Mouse (Mus musculus): ENCODE measurements around the gene Efhc1.

The Efhc1 gene

GRCm38 (mm10) chr1:21008891-21009290, 57.5 kb downstream of the Efhc1 start:
- no peak for DNase-seq

DNA sequence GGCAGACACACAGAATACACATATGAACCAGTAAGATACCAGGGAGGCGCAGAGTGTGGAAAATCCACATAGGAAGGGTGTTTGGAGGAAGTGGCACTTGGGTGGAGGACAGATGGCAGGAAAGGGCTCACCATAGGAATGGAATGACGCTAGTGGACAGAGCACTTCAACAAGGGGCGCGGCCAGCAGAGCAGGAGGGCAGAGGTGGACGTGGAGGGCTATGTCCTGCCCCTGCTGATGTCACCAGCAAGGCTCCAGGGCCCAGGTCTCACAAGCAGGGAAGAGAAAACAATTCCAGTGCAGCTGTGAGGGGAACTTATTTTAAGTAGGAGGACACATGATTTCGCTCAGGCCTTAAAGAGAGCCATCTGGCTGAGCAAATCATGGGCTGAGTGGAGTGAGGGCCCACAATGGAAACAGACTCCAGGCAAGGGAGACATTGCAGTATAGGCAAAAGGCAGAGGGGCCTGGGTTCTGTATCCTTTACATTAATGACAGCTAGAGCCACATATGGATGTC, 58.9 kb downstream of the Efhc1 start:
- DNase-seq: no peak

- DNase-seq: no peak
These were observed 63.0 kb downstream of the Efhc1 start for GRCm38 (mm10) chr1:21014463-21014862.

- no peak for DNase-seq
These were observed 71.7 kb downstream of the Efhc1 start for GRCm38 (mm10) chr1:21023101-21023500.

DNA sequence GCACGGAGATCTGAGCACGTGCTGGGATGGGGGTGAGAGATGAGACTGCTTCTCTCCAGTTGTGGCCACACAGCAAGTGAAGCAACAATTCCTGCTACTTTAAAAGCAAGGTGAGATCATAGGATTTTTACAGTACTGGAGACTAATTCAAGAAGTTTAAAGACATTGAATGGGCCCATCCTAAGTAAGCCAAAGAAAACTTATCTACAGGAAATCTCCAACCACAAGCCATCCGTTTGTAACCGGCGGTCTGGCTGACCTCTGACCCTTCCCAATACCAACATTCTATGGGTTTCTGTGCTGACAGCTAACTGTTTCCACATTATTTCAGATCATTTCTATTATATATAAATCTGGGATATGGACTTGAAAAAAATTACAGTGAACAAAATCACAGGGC, 73.8 kb downstream of the Efhc1 start:
- no peak for DNase-seq

GRCm38 (mm10) chr1:21026534-21026933, 75.1 kb downstream of the Efhc1 start:
- DNase-seq: no peak

DNA sequence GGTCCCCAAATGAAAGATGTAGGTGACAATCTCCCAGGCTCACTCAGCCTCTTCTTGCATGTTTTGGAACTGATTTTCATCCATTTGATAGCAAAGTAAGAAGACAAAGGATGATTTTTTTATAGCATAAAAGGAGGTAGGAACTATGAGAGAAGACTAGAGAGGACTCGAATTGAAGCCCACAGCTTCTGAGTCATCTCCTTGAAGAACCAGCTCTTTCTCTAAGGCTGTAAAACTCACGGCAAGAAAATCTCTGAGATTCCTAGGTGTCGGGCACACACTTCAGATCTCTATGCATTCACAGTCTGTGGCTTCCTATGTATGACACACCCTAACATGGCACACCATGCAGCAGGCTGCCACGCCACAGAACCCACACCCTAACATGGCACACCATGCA, 77.6 kb downstream of the Efhc1 start:
- no peak for DNase-seq

- DNase-seq: no peak
These were observed 80.2 kb downstream of the Efhc1 start for GRCm38 (mm10) chr1:21031650-21032049.

DNA sequence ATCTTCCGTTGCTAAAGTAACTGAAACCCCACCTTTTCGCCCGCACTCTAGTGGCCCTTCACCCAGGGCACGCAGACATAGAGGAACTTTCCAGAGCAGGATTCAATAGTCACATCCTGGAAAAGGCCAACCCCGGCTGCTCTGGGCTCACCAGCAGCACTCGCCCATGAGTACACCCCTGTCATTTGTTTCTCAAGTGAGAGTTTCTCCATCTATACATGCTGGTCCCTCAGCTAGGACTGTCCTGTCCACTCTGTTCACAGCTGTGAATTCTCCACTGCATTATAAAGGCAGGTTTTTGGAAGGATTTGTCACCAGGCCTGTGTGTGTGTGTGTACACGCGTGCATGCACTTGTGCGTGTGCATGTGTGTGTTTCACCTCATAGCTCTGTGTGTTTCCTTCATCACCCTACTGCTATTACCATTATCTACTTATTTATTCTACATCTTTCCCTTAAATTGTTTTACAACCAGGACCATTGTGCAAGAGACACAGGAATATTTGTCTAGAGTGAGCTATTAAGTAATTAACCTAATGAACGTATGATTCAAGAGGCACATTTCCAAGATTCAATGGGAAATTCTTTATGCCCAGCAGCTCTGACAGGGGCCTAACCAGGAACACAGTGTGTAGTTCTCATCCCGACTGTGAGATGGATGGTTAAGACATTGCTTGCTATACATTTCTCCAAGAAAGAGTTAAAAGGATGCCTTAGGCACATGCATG, 81.8 kb downstream of the Efhc1 start:
- DNase-seq: no peak

DNA sequence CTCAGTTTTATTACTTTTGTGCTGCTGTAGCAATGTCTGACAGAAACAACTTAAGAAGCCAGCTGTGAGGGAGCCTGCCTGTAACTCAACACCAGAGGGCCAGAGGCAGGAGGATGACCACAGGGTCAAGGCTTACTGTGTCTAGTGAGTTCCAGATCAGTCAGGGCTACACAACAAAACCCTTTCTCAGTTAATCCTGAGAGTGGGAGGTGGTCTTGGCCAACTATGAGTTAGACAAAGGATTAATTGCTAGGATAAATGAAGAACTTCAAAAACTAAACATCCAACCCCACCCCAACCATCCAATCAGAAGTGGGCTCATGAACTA, 82.3 kb downstream of the Efhc1 start:
- DNase-seq: no peak

DNA sequence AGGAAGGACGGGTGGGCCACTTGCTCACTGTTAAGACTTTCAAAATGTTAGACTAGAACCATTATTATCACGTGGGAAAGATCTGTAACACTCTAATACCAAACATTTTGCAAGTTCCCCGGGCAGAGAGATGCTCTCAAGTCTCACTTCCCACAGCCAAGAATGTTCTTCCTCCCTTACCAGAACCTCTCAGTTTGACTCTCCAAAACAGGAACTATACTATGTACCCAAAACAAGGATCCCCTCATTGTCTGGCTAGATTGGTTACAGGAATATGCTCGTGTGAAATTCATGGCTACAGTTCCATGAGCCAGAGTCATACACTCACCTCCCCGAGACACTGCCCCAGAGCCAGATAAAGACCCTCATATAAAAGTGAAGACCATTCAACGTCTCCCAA, 84.5 kb downstream of the Efhc1 start:
- no peak for DNase-seq

DNA sequence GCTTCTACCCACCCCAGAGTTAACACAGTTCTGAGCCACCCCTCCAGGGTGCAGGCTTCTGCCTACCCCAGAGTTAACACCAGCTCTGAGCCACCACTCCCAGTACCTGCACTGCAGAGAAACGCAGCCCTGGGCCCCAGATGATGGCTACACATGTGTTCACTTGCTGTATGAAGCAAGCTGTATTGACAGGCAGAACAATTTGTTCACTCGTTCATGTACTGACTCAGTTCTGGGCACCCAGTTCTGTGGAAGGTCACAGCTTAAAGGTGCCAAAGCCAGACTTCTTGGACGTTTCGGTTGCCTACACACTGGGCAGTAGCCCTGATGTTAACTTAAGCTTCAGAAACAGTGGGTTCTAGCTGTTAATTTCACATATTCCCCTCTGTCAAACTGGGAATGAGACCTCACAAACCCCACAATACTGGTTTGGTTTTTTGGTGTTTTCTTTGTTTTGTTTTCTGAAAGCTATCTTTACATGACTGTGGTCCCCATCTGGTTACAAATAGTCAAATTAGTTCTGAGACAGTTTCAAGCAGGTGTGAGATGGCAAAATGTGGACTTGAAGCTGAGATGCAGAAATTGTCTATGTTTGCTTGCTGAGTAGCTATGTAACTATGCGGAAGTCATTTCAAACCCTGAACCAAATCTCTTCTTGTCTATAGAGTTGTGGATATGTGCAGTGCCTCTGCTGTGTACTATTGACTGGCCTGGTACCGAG, 86.6 kb downstream of the Efhc1 start:
- DNase-seq: no peak

DNA sequence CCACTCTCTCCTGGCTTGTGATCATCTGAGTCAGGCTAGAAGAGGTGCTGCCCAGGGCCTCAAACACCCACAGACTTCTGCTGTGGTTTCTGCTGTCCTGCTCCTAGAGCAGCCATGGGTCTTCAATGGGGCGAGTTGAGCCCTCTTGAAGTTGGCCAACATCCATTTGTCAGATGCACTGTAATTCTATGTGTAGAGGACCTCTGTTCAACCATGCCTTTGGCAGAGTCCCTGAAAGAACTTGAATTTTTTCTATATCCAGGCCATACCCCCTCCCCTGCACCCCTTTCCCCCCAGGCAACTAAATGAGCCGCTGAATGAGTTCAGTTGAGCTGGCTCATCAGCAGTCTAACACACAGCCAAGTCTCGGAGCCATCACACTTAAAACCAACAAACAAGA, 88.1 kb downstream of the Efhc1 start:
- DNase-seq: no peak

- DNase-seq: no peak
These were observed 88.7 kb downstream of the Efhc1 start for GRCm38 (mm10) chr1:21040173-21040572.
